Mouse (Mus musculus) embryonic facial prominence, embryonic 12.5 days (tissue): ENCODE measurements around the gene LTO1. TPM values are rescaled to one million over a fixed set of nuclear protein-coding genes. Genes with fewer than 3 reads are reported as not detected.

Source experiments
- ATAC-seq: fragments of 200-750 bp; cut with Nextera tagmentation; 2 replicates; pipeline ENCODE4 v1.8.0; 2017; ENCODE audit not compliant: insufficient number of reproducible peaks, insufficient read depth, low FRiP score, low TSS enrichment
- H3K27ac ChIP-seq: fragments of 300-500 bp; sonication (generic); 2 replicates; pipeline ENCODE4 v1.5.1; 2016; ENCODE audit warnings: mild to moderate bottlenecking
- H3K27me3 ChIP-seq: fragments of 300-500 bp; sonication (generic); 2 replicates; pipeline ENCODE4 v1.6.1; 2016; ENCODE audit warnings: mild to moderate bottlenecking, moderate library complexity
- H3K36me3 ChIP-seq: fragments of 300-500 bp; sonication (generic); 2 replicates; pipeline ENCODE4 v1.6.1; 2016; ENCODE audit warnings: mild to moderate bottlenecking
- H3K4me1 ChIP-seq: fragments of 300-500 bp; sonication (generic); 2 replicates; pipeline ENCODE4 v1.6.1; 2016
- H3K4me2 ChIP-seq: fragments of 300-500 bp; sonication (generic); replicated peaks from 2 replicates; pipeline ENCODE4 v1.6.1; 2016; ENCODE audit warnings: mild to moderate bottlenecking, moderate library complexity
- H3K4me3 ChIP-seq: fragments of 300-500 bp; sonication (generic); 2 replicates; pipeline ENCODE4 v1.5.1; 2016; ENCODE audit warnings: mild to moderate bottlenecking
- H3K9ac ChIP-seq: fragments of 300-500 bp; sonication (generic); 2 replicates; pipeline ENCODE4 v1.6.1; 2016; ENCODE audit warnings: mild to moderate bottlenecking, moderate library complexity
- H3K9me3 ChIP-seq: fragments of 300-500 bp; sonication (generic); 2 replicates; pipeline ENCODE4 v1.6.1; 2016; ENCODE audit warnings: mild to moderate bottlenecking, moderate library complexity
- WGBS: fragments of 180-500 bp; shearing (Covaris S2); methylation state at CpG from one replicate; pipeline ENCODE4 v1.1.7; 2016; 5-methylcytosine and 5-hydroxymethylcytosine counted together
- polyA plus RNA-seq: library from polyadenylated mRNA; unstranded; fragments of >200 nt; fragmentation: Nextera tagmentation; extraction: Ambion mirVana; gene quantifications from 2 replicates; pipeline ENCODE4 v1.2.1, GENCODE M21; 2016

LTO1 gene
- polyA plus RNA-seq, 1 experiment from 2014 or later: 25.2 TPM

DNA sequence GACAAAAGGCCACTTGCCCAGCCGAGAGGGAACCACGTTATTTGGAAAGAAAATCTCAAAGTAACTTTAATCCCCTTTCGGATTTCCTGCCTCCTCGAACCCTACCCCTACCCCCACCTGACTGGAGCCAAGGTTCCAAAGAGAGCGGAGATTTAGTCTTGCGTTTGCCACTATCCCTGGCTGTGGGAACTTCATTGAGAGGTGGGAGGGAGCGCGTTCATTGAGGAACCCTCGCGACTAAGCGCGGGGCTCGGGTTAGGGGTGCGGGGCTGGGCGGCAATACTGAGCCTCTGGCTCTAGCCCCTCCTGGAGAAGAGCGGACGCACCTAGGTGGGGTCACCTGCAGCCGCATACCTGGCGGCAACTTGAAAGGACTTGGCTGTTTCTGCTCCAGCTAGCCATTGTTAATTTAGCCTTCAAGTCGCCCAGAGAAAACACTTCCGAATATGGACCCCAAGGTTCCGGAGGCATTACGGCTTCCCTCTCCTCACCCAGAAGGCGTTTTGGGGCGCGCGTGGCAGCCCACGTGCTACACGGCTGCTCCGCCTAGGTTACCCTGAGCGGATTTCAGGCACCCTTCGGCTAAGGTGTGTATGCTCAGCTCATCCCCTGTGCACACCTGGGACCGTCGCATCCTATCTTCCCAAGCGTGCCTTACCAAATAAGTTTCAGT lies 27.3 kb downstream of the LTO1 start:
- ATAC-seq: no peak
- Histone ChIP-seq H3K36me3 (no peaks in the 10 kb centered on the region), H3K4me1 (peaks cover 19% of the 10 kb centered on the region), H3K4me2 (peak overlapping the region; percentile 92), H3K9ac (peak overlapping the region; percentile 50), H3K4me3 (peak overlapping the region; percentile 71), H3K27ac (peak overlapping the region; percentile 95), H3K27me3 (no peaks in the 10 kb centered on the region), H3K9me3 (no peaks in the 10 kb centered on the region)
- under 1% methylated on average over 35 of the region's 35 CpGs for WGBS

GRCm38 (mm10) chr7:144942744-144943135 lies 27.8 kb downstream of the LTO1 start:
- H3K9me3 ChIP-seq: no peaks in the 10 kb centered on the region
- peak overlapping the region; percentile 50 for H3K9ac ChIP-seq
- no peaks in the 10 kb centered on the region for H3K36me3 ChIP-seq
- peak overlapping the region; percentile 92 for H3K4me2 ChIP-seq
- no peaks in the 10 kb centered on the region for H3K27me3 ChIP-seq
- H3K4me3 ChIP-seq: peak overlapping the region; percentile 71
- WGBS: under 1% methylated on average over 20 of the region's 20 CpGs
- ATAC-seq: no peak
- peaks cover 17% of the 10 kb centered on the region for H3K4me1 ChIP-seq
- H3K27ac ChIP-seq: peak overlapping the region; percentile 95

- Histone ChIP-seq H3K4me3 (peak overlapping the region; percentile 71), H3K27me3 (no peaks in the 10 kb centered on the region), H3K4me1 (peaks cover 17% of the 10 kb centered on the region), H3K9me3 (no peaks in the 10 kb centered on the region), H3K36me3 (no peaks in the 10 kb centered on the region), H3K27ac (peak overlapping the region; percentile 95), H3K9ac (peak overlapping the region; percentile 50), H3K4me2 (peak overlapping the region; percentile 92)
- ATAC-seq: no peak
- under 1% methylated on average over 45 of the region's 45 CpGs for WGBS
Measured at GRCm38 (mm10) chr7:144943254-144943653, 28.4 kb downstream of the LTO1 start.

- ATAC-seq: no peak
- H3K4me1 ChIP-seq: peaks cover 16% of the 10 kb centered on the region
- H3K27ac ChIP-seq: peak overlapping the region; percentile 55
- H3K4me3 ChIP-seq: no peak overlapping the region
- H3K4me2 ChIP-seq: no peak overlapping the region
- H3K9me3 ChIP-seq: no peaks in the 10 kb centered on the region
- H3K9ac ChIP-seq: no peak overlapping the region
- no peaks in the 10 kb centered on the region for H3K36me3 ChIP-seq
- no peaks in the 10 kb centered on the region for H3K27me3 ChIP-seq
- WGBS: 28% methylated on average over 12 of the region's 12 CpGs
Measured at GRCm38 (mm10) chr7:144958509-144959395, 43.9 kb downstream of the LTO1 start.

DNA sequence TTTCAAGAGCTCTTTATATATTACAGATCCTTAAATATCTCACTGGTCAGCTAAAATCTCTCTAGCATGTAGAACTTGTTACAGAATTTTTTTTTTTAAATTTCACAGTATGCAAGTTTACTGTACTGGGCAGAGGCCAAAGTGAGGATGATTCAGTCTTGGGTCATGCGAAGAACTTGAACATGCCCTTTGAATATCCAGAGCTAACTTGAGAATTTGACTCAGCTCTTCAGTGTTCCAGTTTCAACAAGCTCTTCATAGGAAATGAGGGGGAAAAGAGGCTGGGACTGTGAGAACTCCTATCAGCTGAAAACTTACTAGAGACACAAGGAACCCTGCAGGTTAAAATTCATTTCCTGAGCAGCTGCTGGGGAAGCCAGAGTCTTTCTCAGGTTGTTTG lies 49.0 kb downstream of the LTO1 start:
- H3K27ac ChIP-seq: no peak overlapping the region
- ATAC-seq: no peak
- no peak overlapping the region for H3K4me2 ChIP-seq
- H3K27me3 ChIP-seq: no peaks in the 10 kb centered on the region
- no peak overlapping the region for H3K9ac ChIP-seq
- WGBS: 95% methylated on average over 1 of the region's 1 CpGs
- H3K4me1 ChIP-seq: peaks cover 3% of the 10 kb centered on the region
- no peak overlapping the region for H3K4me3 ChIP-seq
- H3K36me3 ChIP-seq: no peaks in the 10 kb centered on the region
- H3K9me3 ChIP-seq: no peaks in the 10 kb centered on the region

DNA sequence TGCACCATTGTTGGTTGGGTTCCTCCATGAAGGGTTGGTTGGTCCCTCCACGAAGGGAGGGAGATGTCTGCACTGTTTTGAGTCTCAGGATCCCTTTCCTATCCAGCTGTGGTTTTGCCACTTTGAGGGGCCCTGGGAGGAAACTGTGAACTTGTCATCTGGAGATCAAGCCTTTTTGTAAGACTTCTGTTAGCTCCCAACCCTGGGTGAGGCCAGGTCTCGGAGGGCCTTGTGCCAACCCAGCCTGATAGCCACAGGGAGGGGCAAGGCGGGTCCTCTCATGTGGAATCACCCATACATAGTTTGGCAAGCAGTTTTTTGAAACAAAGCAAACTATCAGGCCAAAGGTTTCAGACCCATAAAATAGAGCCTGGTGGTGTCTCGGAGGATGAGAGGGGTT lies 49.4 kb downstream of the LTO1 start:
- Histone ChIP-seq H3K27me3 (no peaks in the 10 kb centered on the region), H3K9ac (no peak overlapping the region), H3K4me1 (no peaks in the 10 kb centered on the region), H3K4me3 (no peak overlapping the region), H3K4me2 (no peak overlapping the region), H3K9me3 (no peaks in the 10 kb centered on the region), H3K27ac (no peak overlapping the region), H3K36me3 (no peaks in the 10 kb centered on the region)
- 83% methylated on average over 4 of the region's 4 CpGs for WGBS
- ATAC-seq: no peak

GRCm38 (mm10) chr7:144965893-144966292 lies 51.0 kb downstream of the LTO1 start:
- H3K4me3 ChIP-seq: no peak overlapping the region
- H3K36me3 ChIP-seq: no peaks in the 10 kb centered on the region
- no peak overlapping the region for H3K9ac ChIP-seq
- no peak overlapping the region for H3K4me2 ChIP-seq
- H3K9me3 ChIP-seq: no peaks in the 10 kb centered on the region
- no peak overlapping the region for H3K27ac ChIP-seq
- H3K27me3 ChIP-seq: no peaks in the 10 kb centered on the region
- 81% methylated on average over 5 of the region's 5 CpGs for WGBS
- no peak for ATAC-seq
- H3K4me1 ChIP-seq: no peaks in the 10 kb centered on the region

- Histone ChIP-seq H3K9ac (no peak overlapping the region), H3K9me3 (no peaks in the 10 kb centered on the region), H3K27me3 (no peaks in the 10 kb centered on the region), H3K4me1 (no peaks in the 10 kb centered on the region), H3K4me2 (no peak overlapping the region), H3K4me3 (no peak overlapping the region), H3K27ac (no peak overlapping the region), H3K36me3 (no peaks in the 10 kb centered on the region)
- 72% methylated on average over 8 of the region's 8 CpGs for WGBS
- ATAC-seq: no peak
Measured at GRCm38 (mm10) chr7:144970997-144971768, 56.3 kb downstream of the LTO1 start.

- WGBS: 52% methylated on average over 2 of the region's 2 CpGs
- H3K4me3 ChIP-seq: no peak overlapping the region
- no peaks in the 10 kb centered on the region for H3K36me3 ChIP-seq
- H3K4me2 ChIP-seq: no peak overlapping the region
- H3K27me3 ChIP-seq: no peaks in the 10 kb centered on the region
- H3K9me3 ChIP-seq: no peaks in the 10 kb centered on the region
- no peak for ATAC-seq
- no peaks in the 10 kb centered on the region for H3K4me1 ChIP-seq
- H3K27ac ChIP-seq: no peak overlapping the region
- H3K9ac ChIP-seq: no peak overlapping the region
Measured at GRCm38 (mm10) chr7:144971769-144972168, 56.9 kb downstream of the LTO1 start.

DNA sequence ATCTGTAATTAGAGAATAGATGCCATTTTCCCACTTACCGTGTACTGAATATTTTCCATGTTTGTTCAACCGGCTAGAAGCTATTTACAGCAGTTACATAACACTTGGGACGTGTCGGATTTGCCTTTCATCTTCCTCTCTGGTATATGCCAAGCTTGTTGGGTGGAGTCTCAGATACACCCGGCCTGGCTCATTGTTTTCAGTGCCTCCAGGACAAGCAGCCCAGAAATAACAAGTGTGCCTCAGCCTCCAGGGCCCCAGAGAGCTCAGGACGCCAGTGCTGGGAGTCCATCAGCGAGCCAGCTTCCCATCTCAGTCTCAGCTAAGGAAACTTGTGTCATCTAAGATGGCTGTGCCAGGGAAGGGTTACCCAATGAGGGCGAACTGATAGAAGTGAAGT lies 58.6 kb downstream of the LTO1 start:
- Histone ChIP-seq H3K36me3 (no peaks in the 10 kb centered on the region), H3K4me3 (no peak overlapping the region), H3K9me3 (no peaks in the 10 kb centered on the region), H3K27me3 (no peaks in the 10 kb centered on the region), H3K27ac (no peak overlapping the region), H3K9ac (no peak overlapping the region), H3K4me2 (no peak overlapping the region), H3K4me1 (no peaks in the 10 kb centered on the region)
- WGBS: 72% methylated on average over 8 of the region's 8 CpGs
- ATAC-seq: no peak

DNA sequence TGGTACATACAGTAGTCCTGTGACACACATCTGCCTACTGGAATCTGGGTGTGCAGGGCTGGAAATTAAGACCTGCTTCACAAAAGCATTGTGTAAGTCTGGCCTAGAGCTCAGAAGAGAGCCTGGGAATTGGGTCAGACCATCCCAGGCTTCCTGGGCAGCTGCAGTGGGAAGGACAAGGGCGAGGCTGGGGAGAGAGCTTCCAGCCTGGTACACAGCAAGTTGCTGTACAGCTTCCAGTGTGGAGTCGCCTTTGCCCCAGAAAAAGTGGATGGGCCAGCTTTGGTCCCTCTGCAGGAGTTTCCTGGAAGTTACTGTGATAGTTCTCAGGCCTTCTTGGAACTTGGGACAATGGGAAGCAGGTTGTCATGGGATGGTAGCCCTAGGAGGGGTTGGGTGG lies 62.2 kb downstream of the LTO1 start:
- H3K4me2 ChIP-seq: no peak overlapping the region
- ATAC-seq: no peak
- no peaks in the 10 kb centered on the region; the same call in 1 of the 2 replicates for H3K9me3 ChIP-seq
- H3K36me3 ChIP-seq: no peaks in the 10 kb centered on the region
- no peak overlapping the region for H3K4me3 ChIP-seq
- H3K27me3 ChIP-seq: no peaks in the 10 kb centered on the region
- no peaks in the 10 kb centered on the region for H3K4me1 ChIP-seq
- WGBS: 73% methylated on average over 2 of the region's 2 CpGs
- no peak overlapping the region for H3K9ac ChIP-seq
- no peak overlapping the region for H3K27ac ChIP-seq
